Mouse (Mus musculus) thymus, adult 2 months (tissue): ENCODE data around the gene Tdrd9.

ENCODE experiments used
- CTCF ChIP-seq: fragments of 200-500 bp; IDR thresholded peaks from 2 replicates; pipeline ENCODE4 v1.5.1; 2012; ENCODE audit warnings: mild to moderate bottlenecking, control low read depth, low read length, moderate library complexity, borderline replicate concordance; ENCODE audit not compliant: control insufficient read depth, poor library complexity, insufficient read depth; ENCODE audit errors: extremely low read depth
- POLR2A ChIP-seq: fragments of 200-500 bp; IDR thresholded peaks from 2 replicates; pipeline ENCODE4 v1.6.1; 2012; ENCODE audit warnings: mild to moderate bottlenecking, low read length, control low read depth, moderate library complexity; ENCODE audit not compliant: control insufficient read depth, poor library complexity, insufficient read depth; ENCODE audit errors: extremely low read depth

- TF ChIP-seq CTCF (no peak), POLR2A (no peak)
These were observed 146.3 kb downstream of the Tdrd9 start for GRCm38 (mm10) chr12:112117649-112118048.
